Mouse (Mus musculus): ENCODE results near the gene Kirrel3. TPM values are rescaled to one million over a fixed set of nuclear protein-coding genes. Genes with fewer than 3 reads are reported as not detected.
A peak's percentile ranks its signal among the peaks of the same experiment; 100 is the strongest.

Gene Kirrel3
- polyA plus RNA-seq, 1 experiment = not detected

- H3K4me3 ChIP-seq (ENCODE audit: insufficient read depth, low read depth, low read length) = no peak overlapping the region
- H3K27ac ChIP-seq (replicated peaks; ENCODE audit: low read depth, low read length) = no peak overlapping the region
- H3K4me1 ChIP-seq (ENCODE audit: control insufficient read depth, insufficient read depth, insufficient read length, low read length) = no peaks in the 10 kb centered on the region
These were observed 566.0 kb downstream of the Kirrel3 start for GRCm38 (mm10) chr9:35051666-35052065.

DNA sequence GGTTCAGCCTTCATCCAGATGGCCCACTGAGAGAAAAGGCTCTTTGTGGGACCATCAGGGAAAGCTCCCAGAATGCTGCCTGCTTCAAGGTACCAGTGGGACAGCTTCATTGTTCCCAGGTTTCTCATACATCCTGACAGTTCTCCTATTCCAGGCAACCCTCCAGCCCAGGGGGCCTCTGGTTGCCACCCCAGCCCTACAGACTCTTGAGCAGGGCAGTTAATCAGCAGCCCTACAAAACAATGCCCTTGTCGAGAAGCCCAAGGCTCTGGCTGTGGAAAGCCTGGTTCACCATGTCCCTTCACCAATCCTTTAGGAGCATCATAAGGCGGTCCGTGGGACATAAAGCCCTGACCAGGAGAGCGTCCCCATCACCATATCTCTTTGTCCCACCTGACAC is 567.0 kb downstream of the Kirrel3 start:
- Histone ChIP-seq H3K27ac (replicated peaks; ENCODE audit: low read depth, low read length) (no peak overlapping the region), H3K4me3 (ENCODE audit: insufficient read depth, low read depth, low read length) (no peak overlapping the region), H3K4me1 (ENCODE audit: control insufficient read depth, insufficient read depth, insufficient read length, low read length) (no peaks in the 10 kb centered on the region)

DNA sequence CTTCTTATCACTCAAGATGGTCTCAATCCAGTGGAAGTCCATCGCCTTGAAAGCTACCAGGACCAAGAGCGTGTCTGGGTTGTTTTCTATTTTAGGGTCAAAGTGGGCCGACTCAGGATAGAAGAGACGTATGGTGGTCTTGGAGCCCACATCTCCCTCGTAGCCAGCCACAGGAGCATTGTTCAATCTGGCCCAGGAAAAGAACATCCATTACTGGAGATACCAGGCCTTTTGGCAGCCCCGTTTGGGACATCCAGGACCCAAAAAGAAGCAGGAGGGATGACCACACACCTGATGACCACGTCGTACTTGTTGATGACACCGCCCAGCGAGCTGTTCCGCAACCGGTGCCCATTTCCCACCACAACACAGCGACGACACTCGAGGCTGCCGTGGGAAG is 567.4 kb downstream of the Kirrel3 start:
- Histone ChIP-seq H3K4me1 (ENCODE audit: control insufficient read depth, insufficient read depth, insufficient read length, low read length) (peaks cover under 1% of the 10 kb centered on the region; the same call in 1 of the 2 replicates), H3K27ac (replicated peaks; ENCODE audit: low read depth, low read length) (no peak overlapping the region), H3K4me3 (ENCODE audit: insufficient read depth, low read depth, low read length) (no peak overlapping the region)

DNA sequence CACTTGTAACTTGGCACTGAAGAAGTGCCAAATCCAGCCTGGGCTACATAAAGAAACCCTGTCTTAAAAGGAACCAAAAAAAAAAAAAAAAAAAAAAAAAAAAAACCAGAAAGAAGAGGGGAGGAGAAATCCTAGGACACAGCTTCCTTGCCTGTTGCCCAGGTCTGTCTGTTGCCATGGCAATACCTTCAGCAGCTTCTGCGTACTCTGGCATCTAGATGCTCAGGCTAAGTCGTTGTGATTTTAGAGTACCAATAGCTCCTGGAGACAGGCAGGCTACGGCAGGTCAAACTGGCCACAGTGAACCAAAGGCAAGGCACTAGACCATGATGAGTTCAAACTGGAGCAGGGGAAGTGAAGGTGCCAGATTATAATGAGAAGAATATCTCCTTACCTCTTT is 568.0 kb downstream of the Kirrel3 start:
- Histone ChIP-seq H3K4me3 (ENCODE audit: insufficient read depth, low read depth, low read length) (no peak overlapping the region), H3K4me1 (ENCODE audit: control insufficient read depth, insufficient read depth, insufficient read length, low read length) (peaks cover 4% of the 10 kb centered on the region; the same call in 1 of the 2 replicates), H3K27ac (replicated peaks; ENCODE audit: low read depth, low read length) (no peak overlapping the region)

- peaks cover 4% of the 10 kb centered on the region; the same call in 1 of the 2 replicates for H3K4me1 ChIP-seq (ENCODE audit: control insufficient read depth, insufficient read depth, insufficient read length, low read length)
- no peak overlapping the region for H3K4me3 ChIP-seq (ENCODE audit: insufficient read depth, low read depth, low read length)
- peak overlapping the region; percentile 24 for H3K27ac ChIP-seq (replicated peaks; ENCODE audit: low read depth, low read length)
These were observed 570.0 kb downstream of the Kirrel3 start for GRCm38 (mm10) chr9:35055528-35056330.

- H3K4me1 ChIP-seq (ENCODE audit: control insufficient read depth, insufficient read depth, insufficient read length, low read length) = peaks cover 8% of the 10 kb centered on the region; the same call in 1 of the 2 replicates
- peak overlapping the region; percentile 39; the same call in 1 of the 2 replicates for H3K27ac ChIP-seq (replicated peaks; ENCODE audit: low read depth, low read length)
- H3K4me3 ChIP-seq (ENCODE audit: insufficient read depth, low read depth, low read length) = no peak overlapping the region
These were observed 570.9 kb downstream of the Kirrel3 start for GRCm38 (mm10) chr9:35056611-35057010.

DNA sequence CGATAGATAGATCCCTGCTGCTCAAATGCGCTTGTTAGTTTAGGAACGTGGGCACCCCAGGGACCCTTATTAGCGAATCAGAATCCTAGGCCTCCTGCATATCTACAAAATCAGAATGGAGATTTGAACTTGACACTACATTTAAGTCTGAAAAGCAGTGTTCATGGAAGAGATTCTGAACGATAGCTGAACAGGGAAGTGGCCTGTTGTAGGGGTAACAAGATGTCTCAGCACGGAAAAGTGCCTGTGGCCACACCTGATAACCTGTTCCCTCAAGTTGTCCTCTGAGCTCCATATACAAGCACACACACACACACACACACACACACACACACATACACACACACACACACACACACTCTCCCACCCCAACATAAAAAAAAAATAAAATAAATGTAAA is 571.9 kb downstream of the Kirrel3 start:
- Histone ChIP-seq H3K4me3 (ENCODE audit: insufficient read depth, low read depth, low read length) (no peak overlapping the region), H3K4me1 (ENCODE audit: control insufficient read depth, insufficient read depth, insufficient read length, low read length) (peaks cover 9% of the 10 kb centered on the region; the same call in 1 of the 2 replicates), H3K27ac (replicated peaks; ENCODE audit: low read depth, low read length) (no peak overlapping the region)

GRCm38 (mm10) chr9:35058186-35058585 is 572.5 kb downstream of the Kirrel3 start:
- no peak overlapping the region for H3K4me3 ChIP-seq (ENCODE audit: insufficient read depth, low read depth, low read length)
- no peak overlapping the region for H3K27ac ChIP-seq (replicated peaks; ENCODE audit: low read depth, low read length)

GRCm38 (mm10) chr9:35058596-35059354 is 573.1 kb downstream of the Kirrel3 start:
- Histone ChIP-seq H3K27ac (replicated peaks; ENCODE audit: low read depth, low read length) (no peak overlapping the region), H3K4me3 (ENCODE audit: insufficient read depth, low read depth, low read length) (no peak overlapping the region), H3K4me1 (ENCODE audit: control insufficient read depth, insufficient read depth, insufficient read length, low read length) (peaks cover 9% of the 10 kb centered on the region; the same call in 1 of the 2 replicates)

More at GRCm38 (mm10) chr9:35058186-35058585, 572.5 kb downstream of the Kirrel3 start:
- H3K4me1 ChIP-seq (ENCODE audit: control insufficient read depth, insufficient read depth, insufficient read length, low read length) = peaks cover 9% of the 10 kb centered on the region; the same call in 1 of the 2 replicates

DNA sequence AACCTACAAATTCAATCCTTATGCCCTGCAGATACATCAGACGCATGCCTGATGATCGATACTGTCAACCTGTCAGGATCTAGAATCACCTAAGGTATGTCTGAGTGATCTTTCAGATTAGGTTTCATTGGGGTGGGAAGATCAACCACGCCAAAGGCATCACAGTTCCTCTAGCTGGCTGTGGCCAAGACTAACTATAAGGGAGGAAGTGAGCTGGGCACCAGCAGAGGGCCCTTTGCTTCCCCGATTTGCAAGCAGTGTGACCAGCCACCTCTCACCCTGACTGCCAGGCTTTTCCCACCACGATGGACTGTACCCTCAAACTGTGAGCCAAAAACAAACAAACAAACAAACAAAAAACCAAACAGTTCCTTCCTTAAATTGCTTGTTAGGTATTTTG is 574.2 kb downstream of the Kirrel3 start:
- Histone ChIP-seq H3K27ac (replicated peaks; ENCODE audit: low read depth, low read length) (no peak overlapping the region), H3K4me1 (ENCODE audit: control insufficient read depth, insufficient read depth, insufficient read length, low read length) (peaks cover 9% of the 10 kb centered on the region; the same call in 1 of the 2 replicates), H3K4me3 (ENCODE audit: insufficient read depth, low read depth, low read length) (no peak overlapping the region)

GRCm38 (mm10) chr9:35061446-35061845 is 575.8 kb downstream of the Kirrel3 start:
- Histone ChIP-seq H3K27ac (replicated peaks; ENCODE audit: low read depth, low read length) (no peak overlapping the region), H3K4me1 (ENCODE audit: control insufficient read depth, insufficient read depth, insufficient read length, low read length) (peaks cover 9% of the 10 kb centered on the region; the same call in 1 of the 2 replicates), H3K4me3 (ENCODE audit: insufficient read depth, low read depth, low read length) (no peak overlapping the region)

Measured in brown adipose tissue, adult 24 weeks (tissue).